Mouse (Mus musculus): ENCODE data around the gene Wdr91.

Gene Wdr91

GRCm38 (mm10) chr6:34877509-34878321, 33.0 kb downstream of the Wdr91 start, which contains the start of gene Cyren:
Cyren (minus strand) TSS chr6:34878060.
- DNase-seq: peak; percentile 96

- DNase-seq: no peak
These were observed 33.9 kb downstream of the Wdr91 start for GRCm38 (mm10) chr6:34876835-34877156.

GRCm38 (mm10) chr6:34875966-34876834, 34.5 kb downstream of the Wdr91 start:
- peak; percentile 38 for DNase-seq

GRCm38 (mm10) chr6:34875268-34875761, 35.4 kb downstream of the Wdr91 start:
- DNase-seq: peak; percentile 55

- peak; percentile 82 for DNase-seq
These were observed 36.4 kb downstream of the Wdr91 start for GRCm38 (mm10) chr6:34874101-34874921.

GRCm38 (mm10) chr6:34872871-34873270, 37.8 kb downstream of the Wdr91 start:
- no peak for DNase-seq

- DNase-seq: no peak
These were observed 38.7 kb downstream of the Wdr91 start for GRCm38 (mm10) chr6:34871929-34872328.

GRCm38 (mm10) chr6:34870724-34871123, 40.0 kb downstream of the Wdr91 start:
- no peak for DNase-seq

GRCm38 (mm10) chr6:34870136-34870535, 40.5 kb downstream of the Wdr91 start:
- DNase-seq: no peak

GRCm38 (mm10) chr6:34869225-34869915, 41.3 kb downstream of the Wdr91 start:
- peak; percentile 82 for DNase-seq

- no peak for DNase-seq
These were observed 42.0 kb downstream of the Wdr91 start for GRCm38 (mm10) chr6:34868507-34869217.

- no peak for DNase-seq
These were observed 42.7 kb downstream of the Wdr91 start for GRCm38 (mm10) chr6:34867995-34868350.

GRCm38 (mm10) chr6:34867301-34867994, 43.2 kb downstream of the Wdr91 start:
- no peak for DNase-seq

- peak; percentile 55 for DNase-seq
These were observed 43.9 kb downstream of the Wdr91 start for GRCm38 (mm10) chr6:34866786-34867185.

GRCm38 (mm10) chr6:34865711-34866593, 44.7 kb downstream of the Wdr91 start:
- DNase-seq: peak; percentile 90

- no peak for DNase-seq
These were observed 45.5 kb downstream of the Wdr91 start for GRCm38 (mm10) chr6:34865213-34865612.

GRCm38 (mm10) chr6:34863786-34864514, 46.7 kb downstream of the Wdr91 start:
- DNase-seq: no peak

- peak; percentile 85 for DNase-seq
These were observed 47.8 kb downstream of the Wdr91 start, which contains the start of gene Tmem140 for GRCm38 (mm10) chr6:34862791-34863403. Tmem140 (plus strand) TSS chr6:34863146.

GRCm38 (mm10) chr6:34862381-34862780, 48.3 kb downstream of the Wdr91 start:
- DNase-seq: peak; percentile 72
